Mouse (Mus musculus): ENCODE measurements around the gene Slc25a53.
"Not testable (repeated sequence)": the region's sequence is repeated elsewhere in the genome, so short reads cannot be mapped to it uniquely, and the experiment has no call there.

Gene Slc25a53

GRCm38 (mm10) chrX:137038000-137038483 is at the start of gene Slc25a53:
Gene Slc25a53, minus strand, starts transcription at chrX:137038302.
- DNase-seq, result peak; percentile 87 to 91

DNA sequence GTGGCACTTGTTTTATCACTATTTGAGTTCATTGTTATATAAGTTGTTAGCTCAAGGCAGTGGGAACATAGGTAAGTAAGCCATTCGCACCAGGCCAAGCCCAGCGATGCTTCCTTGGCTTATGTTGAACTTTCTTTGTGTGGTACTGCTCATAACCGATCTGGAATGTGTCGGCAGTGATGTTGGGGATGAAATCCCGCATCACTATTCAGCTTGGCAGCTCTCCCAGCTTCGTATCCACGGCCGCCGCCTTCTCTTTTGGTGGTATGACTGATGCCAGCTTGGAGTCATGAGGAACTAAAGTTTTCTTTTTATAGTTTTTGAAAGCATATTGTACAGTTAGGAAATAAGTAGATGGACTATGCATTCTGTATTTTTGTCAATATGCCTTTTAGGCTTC is 25.1 kb upstream of the Slc25a53 start:
- no peak for DNase-seq

GRCm38 (mm10) chrX:137049425-137050225 is 11.5 kb upstream of the Slc25a53 start, which contains the start of gene Fam199x:
Gene Fam199x, plus strand, starts transcription at chrX:137049594.
- DNase-seq, result peak; percentile 79 to 90

DNA sequence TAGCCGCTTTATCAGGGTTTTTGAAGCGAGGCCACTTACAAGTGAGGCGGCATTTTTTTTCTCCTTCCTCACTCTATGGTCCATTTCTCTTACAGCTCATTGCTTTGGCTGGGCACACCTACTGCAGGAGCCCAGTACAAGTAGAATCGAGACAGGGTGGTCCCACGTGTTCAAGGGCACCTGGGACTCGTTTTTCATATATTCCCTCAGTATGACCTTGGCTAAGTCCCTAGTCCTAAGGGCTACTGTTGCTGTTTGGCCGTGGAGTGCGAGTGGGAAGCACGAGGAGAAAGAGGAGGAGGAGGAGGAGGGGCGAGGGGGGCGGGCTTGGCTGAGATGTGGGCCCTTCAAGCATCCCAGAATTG is 10.9 kb upstream of the Slc25a53 start:
- DNase-seq, result no peak

DNA sequence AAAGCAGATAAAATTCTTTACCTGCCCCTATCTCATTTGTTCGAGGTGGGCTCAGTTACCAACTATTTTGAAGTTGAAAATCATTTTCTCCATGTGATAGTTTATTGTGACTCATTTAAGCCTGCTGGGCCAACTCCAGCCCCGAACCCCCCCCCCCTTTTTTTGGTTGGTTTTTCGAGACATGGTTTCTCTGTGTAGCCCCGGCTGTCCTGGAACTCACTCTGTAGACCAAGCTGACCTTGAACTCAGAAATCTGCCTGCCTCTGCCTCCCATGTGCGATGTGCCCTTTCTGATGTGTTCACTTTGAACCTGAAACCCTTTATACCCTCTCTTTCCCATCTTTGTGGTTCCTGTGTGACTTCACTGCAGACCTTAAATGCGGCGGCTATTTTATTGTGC is 400 bp upstream of the Slc25a53 start:
- DNase-seq, result no peak

DNA sequence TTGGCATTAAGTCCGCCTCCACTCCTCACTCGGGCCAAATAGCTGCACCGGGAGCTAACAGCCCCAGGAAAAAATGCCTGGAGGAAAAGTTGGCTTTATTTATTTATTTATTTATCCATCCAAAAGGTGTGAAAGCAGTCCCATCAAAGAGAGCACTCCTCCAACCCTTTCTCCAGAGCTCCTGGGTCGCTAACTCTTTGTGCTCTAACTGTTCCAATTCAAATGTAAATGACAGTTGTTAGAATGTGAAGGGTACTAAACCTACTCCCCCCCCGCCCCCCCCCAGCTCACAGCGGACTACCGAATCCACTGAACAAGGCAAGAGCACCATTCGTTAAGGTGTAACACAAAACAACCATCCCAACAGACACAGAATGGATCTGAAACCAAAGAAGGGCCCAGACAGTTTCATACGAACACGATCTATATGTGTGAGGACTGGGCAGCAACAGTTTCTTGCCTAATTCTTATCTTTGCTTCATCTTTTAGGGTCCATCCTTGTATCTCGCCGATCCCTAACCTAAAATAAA is 567 bp downstream of the Slc25a53 start:
- no peak for DNase-seq

- DNase-seq, result peak; percentile 4 to 52
Measured at GRCm38 (mm10) chrX:137034322-137034721, 3.8 kb downstream of the Slc25a53 start.

GRCm38 (mm10) chrX:137031726-137032125 is 6.4 kb downstream of the Slc25a53 start:
- no peak for DNase-seq

DNA sequence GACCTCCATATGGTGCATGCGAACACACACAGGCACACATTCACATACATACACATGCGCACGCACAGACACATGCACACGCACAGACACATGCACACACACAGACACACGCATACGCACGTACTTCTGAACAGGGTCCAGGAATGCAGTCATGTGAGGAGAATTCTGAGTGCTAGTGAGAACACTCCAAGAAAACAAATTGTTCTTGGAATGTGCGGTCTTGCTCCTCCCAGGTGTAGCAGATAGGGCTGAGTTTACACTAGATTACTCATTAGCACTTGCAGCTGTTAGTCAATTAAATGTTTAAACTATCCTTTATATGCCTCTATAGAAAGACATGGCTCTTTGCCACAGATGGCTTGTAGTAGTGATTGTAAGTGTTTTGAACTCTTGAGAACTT is 7.2 kb downstream of the Slc25a53 start:
- no peak for DNase-seq

GRCm38 (mm10) chrX:137019310-137019709 is 18.8 kb downstream of the Slc25a53 start:
- peak; percentile 62 to 84 for DNase-seq

DNA sequence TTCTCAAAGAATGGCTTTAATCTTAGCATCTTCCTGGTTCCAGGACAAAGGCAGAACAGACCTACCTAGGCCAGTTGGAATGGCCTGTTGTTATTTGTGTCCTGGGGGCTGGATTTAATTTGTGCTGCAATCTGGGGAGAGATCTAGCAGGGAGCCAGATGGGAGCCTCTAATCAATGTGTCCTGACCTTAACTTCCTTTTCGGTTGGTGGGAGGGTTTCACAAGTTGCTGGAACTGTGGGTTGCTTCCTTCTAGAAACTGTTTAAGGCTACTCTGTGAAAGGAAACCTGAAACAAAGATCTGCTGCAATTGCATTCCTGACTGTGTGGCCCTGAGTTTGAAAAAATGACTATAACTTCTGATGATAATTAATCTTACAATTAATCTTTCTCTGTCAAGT is 20.4 kb downstream of the Slc25a53 start:
- DNase-seq, result no peak

GRCm38 (mm10) chrX:137015099-137015709 is 22.9 kb downstream of the Slc25a53 start:
- DNase-seq, result peak in 1 of 2 experiments; percentile 67

DNA sequence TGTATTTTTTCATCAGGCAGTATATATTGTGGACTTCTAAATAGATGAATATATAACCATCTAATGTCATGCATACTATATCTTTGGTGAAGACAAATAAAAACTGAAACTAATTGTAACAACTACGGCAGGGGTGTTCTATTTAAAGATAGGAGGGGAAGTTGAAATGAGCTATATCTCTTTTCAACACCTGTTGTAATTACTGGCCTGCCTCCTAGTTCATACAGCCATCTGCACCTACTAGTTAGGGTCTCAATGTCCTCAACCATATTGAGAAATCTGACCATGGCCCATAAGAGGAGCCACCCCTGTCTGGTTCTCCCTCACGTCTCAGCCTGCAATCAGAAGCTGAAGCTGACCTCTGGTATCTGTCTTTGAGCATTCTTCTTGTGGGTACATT is 41.8 kb downstream of the Slc25a53 start:
- no peak for DNase-seq

DNA sequence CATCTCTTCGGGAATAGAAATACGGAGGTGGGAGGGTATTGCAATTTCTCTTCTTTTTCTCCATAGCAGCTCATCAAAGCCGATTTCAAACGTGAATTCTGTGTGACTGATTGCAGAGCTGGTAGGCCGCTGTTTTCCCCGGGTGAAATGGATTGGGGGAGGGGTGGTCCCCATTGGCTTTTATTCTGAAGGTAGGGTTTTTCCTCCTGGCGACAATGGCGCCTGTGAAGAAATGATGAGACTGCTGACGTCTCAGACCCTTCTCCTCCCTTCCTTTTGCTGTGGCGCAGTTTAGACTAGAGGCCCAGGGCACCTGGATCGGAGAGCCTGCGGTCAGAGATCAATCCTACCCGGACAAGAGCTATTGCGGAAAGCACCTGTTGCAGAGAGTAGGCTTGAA is 44.5 kb downstream of the Slc25a53 start:
- DNase-seq, result no peak

- DNase-seq, result peak; percentile 30 to 58
Measured at GRCm38 (mm10) chrX:136992978-136993547, 45.0 kb downstream of the Slc25a53 start, which contains the start of gene Zcchc18. Gene Zcchc18, plus strand, starts transcription at chrX:136993155.

GRCm38 (mm10) chrX:136992191-136992965 is 45.7 kb downstream of the Slc25a53 start:
- DNase-seq, result no peak

DNA sequence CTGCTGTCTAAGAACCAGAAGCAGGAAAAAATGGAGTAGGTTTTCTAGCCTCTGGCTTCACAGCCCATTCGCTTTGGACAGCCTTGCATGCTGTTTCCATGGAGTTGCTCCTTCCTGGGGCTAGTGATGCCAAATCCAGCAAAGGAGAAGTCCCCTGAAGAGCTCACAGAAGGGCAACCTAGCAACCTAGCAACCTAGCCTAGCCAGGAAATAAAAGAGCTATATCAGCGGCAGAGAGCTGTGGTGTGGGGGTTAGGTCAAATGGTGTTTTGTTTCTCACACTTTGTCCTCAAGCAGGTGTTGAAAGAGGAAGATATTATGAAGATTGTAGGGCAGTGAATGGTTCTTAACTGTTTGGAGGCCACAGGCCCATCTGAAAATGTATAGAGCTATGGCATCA is 46.8 kb downstream of the Slc25a53 start:
- no peak for DNase-seq

- no peak for DNase-seq
Measured at GRCm38 (mm10) chrX:136986039-136986438, 52.1 kb downstream of the Slc25a53 start.

GRCm38 (mm10) chrX:136978616-136979015 is 59.5 kb downstream of the Slc25a53 start:
- peak in 1 of 2 experiments; percentile 2 for DNase-seq

DNA sequence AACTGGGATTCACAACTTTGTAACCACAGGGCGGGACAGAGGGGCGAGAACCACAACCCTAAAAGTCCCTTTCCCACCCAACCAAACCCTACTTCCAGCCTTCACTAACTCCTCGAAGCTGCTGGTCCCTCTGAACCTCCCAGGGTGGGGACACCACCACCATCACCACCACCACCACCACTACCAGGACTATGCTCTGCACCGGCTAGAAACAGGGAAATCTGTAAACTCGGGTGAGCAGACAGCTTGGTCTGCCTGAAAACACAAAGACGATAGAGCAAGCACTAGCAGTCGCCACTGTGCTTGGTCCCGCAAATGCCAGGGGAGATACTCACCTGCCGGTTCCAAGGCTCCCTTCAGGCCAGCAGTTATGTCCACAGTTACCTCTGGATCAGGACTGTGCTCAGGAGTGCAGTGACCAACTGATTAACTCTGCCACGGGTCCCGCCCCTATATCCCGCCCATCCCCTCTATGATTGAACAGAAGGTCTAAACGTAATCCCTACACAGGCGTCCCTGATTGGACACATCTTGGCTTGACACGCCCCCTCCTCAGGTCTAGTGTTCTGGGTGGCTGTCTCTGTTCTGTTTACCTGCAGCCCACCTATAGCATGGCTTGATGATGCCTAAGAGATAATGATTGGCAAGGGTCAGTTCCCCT is 61.5 kb downstream of the Slc25a53 start, which contains the start of the genes Tmsb15l and Tmsb15b1:
Tmsb15l (minus strand) TSS at position 446 of the 661 bp plus-strand sequence.
Tmsb15b1 (minus strand) TSS at position 451 of the 661 bp plus-strand sequence.
- DNase-seq, result peak; percentile 80 to 85

DNA sequence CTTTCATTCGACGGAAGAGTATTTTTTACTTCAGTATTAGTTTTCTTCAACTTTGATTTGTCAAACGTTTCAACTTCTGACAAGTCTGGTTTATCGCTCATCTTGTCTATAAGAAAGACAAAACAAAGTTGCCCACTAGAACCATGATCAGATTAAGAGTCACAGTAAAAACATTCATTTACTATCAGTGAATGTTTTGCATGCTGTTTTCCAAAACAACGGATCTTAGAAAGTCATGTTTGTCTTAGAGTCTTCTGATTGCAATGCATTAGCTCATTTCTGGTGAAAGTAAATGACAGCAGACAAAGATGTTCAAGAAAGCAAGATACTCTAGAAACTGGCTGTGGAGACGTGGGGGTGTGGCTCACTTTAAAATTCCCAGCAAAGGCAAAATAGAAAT is 62.7 kb downstream of the Slc25a53 start, which contains the start of gene Tmsb15b2:
Tmsb15b2 (minus strand) TSS at position 101 of the 400 bp plus-strand sequence.
- not testable (repeated sequence) for DNase-seq

DNA sequence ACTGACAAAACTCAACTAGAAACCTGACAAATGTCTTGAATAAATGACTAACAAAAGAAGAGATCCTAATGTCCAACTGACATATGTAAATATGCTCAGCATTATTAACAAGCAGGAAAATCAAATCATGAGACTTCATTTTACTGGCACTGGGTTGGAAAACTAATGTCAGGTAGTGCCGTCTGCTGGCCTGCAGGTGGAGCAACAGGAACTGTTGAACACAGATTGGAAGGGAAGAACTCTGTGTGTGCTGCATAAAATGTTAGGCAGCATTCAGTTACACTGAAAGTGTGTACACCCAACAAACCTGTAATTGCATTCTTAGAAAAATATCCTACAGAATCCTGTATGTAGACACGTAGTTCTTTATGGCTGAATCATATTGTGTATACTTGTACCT is 78.4 kb downstream of the Slc25a53 start:
- peak in 1 of 2 experiments; percentile 10 for DNase-seq
